Mouse (Mus musculus) mature B cell (primary cell): ENCODE measurements around the gene Lrrc58.

Experiments used
- in situ Hi-C: fragments of 300-500 bp; cut with MboI; formaldehyde crosslinking; loops from 2 replicates; pipeline ENCODE4 v1.14.3; 2019

The Lrrc58 gene

GRCm38 (mm10) chr16:37920842-37921409 is 52.7 kb downstream of the Lrrc58 start:
- in situ Hi-C loops = no loop called here

GRCm38 (mm10) chr16:37926087-37926486 is 57.9 kb downstream of the Lrrc58 start:
- in situ Hi-C loops = no loop called here

- in situ Hi-C loops = no loop called here
Measured at GRCm38 (mm10) chr16:37927117-37927516, 58.9 kb downstream of the Lrrc58 start.

GRCm38 (mm10) chr16:37929006-37929405 is 60.8 kb downstream of the Lrrc58 start:
- in situ Hi-C loops = no loop called here

- in situ Hi-C loops = no loop called here
Measured at GRCm38 (mm10) chr16:37929626-37930025, 61.4 kb downstream of the Lrrc58 start.

- in situ Hi-C loops = no loop called here
Measured at GRCm38 (mm10) chr16:37934932-37935331, 66.7 kb downstream of the Lrrc58 start.

GRCm38 (mm10) chr16:37937276-37937675 is 69.1 kb downstream of the Lrrc58 start:
- in situ Hi-C loops = no loop called here
